Mouse (Mus musculus) brain, embryonic 18.5 days (tissue): ENCODE results near the gene Myocos.
A peak's percentile ranks its signal among the peaks of the same experiment; 100 is the strongest.
"Not testable (repeated sequence)": the region's sequence is repeated elsewhere in the genome, so short reads cannot be mapped to it uniquely, and the experiment has no call there.

ENCODE experiments used
- DNase-seq: peaks from one replicate; pipeline ENCODE4 v3.0.0-alpha.2; 2012; ENCODE audit warnings: low read depth, low spot score

The Myocos gene

DNA sequence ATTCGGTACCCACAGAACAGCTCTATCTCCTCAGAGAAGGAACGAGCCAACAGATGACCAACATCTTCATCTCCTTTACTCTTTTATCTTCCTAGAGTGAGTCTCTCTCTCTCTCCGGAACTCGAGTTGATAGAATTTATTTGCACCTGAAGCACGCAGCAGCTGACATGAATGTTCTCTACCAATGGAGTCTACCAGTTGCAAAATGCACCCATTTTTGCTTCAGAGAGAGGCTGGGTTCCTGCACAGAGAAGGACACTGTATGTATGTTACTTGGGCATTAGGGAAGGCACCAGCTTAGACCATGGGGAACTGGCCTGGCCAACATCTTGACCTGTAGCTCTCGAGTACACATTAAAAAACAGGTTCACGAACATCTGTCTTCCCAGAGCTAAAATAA is at the start of gene Myocos:
TSS of gene Myocos (minus strand) at position 101 of the 400 bp plus-strand sequence.
- DNase-seq, result no peak

DNA sequence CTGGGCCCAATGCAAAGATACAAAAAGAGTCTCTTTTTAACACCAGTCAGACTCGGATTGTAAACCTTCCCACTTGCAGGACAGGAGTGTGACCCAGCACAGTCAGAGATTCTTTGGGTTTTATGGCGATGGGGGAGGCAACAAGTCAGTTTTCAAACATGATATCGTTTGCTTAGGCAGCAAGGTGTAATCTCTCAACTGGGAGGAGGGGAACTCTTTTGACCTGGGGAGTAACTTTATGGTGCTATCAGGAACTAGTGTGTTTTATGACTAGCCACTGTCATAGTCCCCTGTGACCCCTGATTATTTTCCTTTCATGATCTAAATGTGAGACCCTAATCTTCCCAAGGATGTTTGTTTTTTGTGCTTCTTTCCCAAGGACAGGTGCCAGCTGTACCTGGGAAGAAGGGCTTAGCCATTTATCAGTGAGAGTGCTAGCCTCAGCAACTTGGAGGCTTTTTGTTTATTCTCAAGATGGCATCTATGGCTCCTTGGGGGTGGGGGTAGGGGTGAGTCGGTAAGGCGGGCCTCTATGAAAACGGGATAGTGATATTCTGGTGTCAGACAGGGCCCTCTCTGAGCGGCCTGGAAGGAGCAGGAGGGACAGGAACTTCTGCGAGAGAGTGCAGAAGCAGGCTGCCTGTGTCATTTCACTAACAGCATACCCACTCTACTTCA is 42.5 kb upstream of the Myocos start:
- no peak for DNase-seq

DNA sequence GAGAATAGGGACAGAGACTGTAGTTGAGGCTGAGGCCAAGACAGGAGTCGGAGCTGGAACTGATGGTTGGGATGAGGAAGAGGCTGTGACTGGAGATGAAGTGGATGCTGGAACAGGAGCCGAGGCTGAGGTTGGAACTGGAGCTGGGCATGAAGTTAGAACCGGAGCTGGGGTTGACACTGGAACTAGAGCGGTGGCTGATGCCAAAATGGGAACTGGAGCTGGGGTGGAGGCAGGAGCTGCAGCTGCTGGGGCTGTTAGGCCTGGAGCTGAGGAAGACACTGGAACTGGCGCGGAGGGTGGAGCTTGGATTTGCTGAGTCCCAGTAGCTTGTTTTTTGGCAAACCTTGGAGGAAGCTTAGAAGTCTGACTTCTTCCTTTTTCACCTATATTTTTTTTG is 39.8 kb upstream of the Myocos start:
- no peak for DNase-seq

- no peak for DNase-seq
Observed at GRCm38 (mm10) chr1:162693721-162694120, 35.7 kb upstream of the Myocos start.

DNA sequence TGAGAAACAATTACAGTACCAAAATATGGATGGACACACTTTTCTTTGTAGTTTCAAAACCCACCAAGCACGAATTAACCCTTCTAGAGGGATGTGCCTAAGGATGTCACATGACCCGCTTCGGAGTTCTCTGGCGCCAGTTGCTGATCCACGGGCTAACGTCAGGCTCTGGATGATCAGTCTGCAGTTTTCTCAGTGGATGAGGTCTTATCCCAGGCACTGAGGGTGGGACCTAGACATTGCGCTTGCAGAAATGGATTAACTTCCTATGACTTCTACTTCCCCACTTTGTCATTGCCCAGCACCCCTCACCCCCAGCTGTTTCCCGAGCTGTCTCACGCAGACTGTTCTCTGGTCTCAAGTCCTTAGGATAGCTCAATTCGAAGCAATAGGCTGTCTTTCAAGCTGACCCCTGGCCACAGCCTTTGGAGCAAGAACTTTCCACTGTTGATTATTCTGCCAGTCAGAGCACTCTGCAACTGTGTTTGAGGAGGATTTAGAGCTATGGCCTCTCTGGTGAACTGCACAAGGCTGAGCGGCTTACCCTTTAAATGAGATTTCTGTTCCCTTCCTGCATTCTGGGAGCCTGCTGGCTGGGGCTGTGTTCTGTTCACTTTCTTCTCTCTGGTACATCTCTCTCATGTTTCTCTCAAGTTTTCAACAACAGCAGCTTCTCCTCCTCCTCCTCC is 7.6 kb upstream of the Myocos start:
- no peak for DNase-seq

DNA sequence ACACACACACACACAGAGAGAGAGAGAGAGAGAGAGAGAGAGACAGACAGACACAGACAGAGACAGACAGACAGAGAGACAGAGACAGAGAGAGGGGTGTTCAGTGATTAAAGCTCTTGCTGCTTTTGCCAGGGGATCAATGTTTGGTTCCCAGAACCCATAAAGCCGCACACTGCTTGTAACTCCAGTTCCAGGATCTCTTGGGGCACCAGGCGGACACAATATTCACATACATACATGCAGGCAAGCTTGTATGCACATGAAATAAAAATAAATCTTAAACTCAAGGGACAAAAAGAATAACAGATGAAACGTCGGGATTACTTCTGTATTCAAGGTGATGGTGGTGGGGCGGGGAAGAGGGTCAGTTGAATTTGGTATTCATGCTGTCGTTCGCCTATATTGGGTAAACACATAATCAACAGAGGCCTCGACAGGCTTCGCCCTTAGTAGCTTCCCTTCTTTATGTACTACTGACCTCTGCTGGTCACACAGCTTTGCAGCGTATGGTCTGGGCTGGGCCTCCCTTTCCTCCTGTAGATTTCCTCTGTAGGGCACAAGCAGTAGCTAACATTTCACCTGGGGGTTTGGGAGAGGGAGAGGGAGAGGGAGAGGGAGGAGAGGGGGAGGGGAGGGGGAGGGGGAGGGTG is 6.9 kb upstream of the Myocos start:
- DNase-seq, result peak; percentile 51

DNA sequence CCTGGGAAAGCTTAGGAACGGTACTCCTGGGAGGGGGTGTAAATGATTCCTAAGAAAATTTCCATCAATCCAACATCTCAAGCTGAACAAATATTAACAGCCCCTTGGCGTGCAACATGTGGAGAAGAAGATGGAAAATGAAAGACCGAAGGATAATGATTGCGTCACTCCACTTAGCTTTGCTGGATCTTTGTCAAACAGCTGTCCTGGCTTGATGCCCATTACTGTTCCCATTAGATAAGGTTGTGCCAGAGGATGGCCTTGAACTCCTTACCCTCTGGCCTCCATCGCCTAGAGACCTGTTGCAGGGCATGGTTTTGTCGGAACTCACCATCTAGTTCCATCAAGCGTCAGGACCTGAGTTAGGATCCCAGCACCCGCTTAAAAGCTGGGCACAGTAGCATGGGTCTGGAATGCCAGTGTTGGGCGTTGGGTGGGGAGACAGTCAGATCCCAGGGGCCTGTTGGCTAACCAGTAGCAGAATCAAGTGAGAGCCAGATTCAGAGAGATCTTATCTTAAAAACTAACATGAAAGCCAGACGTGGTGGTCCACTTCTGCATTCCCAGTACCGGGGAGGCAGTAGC is 2.3 kb upstream of the Myocos start:
- no peak for DNase-seq

- no peak for DNase-seq
Observed at GRCm38 (mm10) chr1:162648416-162648815, 9.6 kb downstream of the Myocos start.

DNA sequence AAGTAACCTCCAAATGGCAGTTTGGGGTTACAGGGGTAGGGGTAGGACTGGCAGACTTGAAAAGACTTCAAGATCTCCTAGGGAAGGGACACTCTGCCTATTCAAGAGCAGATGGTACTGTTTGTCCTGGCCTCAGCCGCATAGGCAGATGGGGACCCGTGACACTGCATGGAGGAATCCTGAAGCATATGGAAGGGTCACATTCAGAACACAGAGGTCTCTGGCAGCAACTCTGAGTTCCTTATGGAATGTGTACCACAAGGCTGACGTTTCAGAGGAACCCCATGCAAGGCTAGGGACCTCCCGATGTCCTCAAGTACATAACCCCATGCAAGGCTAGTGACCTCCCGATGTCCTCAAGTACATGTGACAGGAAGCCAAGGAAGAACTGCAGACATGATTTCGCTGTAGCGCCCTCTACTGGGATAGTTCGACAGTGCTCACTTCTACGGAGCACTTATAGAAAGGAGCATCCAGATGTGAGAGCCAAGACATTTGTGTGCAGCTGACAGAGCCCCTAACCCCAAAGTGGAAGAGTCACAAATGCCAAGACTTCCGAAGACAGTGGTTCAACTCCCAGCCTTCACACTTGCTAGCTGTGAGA is 11.8 kb downstream of the Myocos start:
- no peak for DNase-seq

DNA sequence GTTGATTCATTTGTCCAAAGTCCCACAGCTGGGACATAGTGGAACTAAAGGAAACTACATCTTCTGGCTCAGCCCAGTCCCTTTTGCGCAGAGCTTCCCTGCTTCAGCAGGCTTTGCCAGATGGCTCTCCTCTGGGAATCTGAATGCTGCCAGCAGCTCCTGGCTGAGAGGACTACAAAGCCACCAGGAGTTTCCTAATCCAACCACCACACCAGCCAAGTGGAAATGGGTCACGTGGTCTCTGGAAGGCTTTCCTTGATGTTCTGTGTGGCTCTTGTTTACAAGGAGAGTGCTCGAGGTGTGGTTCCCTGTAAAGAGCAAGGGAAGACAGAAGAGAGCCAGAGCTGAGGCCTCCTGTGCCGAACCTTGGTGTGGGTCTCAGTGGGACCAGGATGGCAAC is 14.3 kb downstream of the Myocos start:
- peak; percentile 39 for DNase-seq

GRCm38 (mm10) chr1:162642591-162642990 is 15.4 kb downstream of the Myocos start:
- no peak for DNase-seq

GRCm38 (mm10) chr1:162639861-162640260 is 18.2 kb downstream of the Myocos start:
- no peak for DNase-seq

DNA sequence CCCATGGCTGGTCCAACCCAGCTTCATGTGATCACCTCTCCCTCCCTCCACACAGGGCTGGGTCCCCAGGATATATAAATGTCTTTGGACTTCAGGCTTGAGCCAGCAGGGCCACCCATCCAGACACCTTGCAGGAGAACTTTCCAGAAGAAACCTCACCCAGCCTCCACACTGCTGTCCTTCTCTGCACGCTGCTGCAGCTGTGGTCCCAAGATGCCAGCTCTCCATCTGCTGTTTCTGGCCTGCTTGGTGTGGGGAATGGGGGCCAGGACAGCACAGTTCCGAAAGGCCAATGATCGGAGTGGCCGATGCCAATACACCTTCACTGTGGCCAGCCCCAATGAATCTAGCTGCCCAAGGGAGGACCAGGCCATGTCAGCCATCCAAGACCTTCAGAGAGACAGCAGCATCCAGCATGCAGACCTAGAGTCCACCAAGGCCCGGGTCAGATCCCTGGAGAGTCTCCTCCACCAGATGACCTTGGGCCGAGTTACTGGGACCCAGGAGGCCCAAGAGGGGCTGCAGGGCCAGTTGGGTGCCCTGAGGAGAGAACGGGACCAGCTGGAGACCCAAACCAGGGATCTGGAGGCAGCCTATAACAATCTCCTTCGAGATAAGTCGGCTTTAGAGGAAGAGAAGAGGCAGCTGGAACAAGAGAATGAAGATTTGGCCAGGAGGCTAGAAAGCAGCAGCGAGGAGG is 18.8 kb downstream of the Myocos start, which contains the start of gene Myoc:
TSS of gene Myoc (plus strand) at position 105 of the 700 bp plus-strand sequence.
- DNase-seq, result no peak

DNA sequence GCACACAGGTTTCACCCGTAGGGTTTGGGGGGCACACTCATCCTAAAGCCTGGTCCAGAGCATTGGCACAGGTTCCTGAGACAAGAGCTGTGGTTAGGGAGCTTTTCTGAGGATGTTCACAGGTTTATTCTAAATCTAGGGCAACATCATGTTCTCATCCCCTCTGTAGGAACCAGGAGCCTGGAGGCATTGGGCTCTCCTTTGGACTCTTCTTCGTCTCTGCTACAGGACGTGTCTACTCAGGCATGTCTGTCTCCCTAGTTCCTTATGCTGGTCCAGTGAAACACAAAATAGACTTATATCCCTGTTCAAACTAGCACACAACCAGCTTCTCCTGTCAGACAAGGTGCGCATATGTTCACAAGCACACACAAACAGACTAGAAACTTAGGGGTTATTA is 19.5 kb downstream of the Myocos start:
- no peak for DNase-seq

DNA sequence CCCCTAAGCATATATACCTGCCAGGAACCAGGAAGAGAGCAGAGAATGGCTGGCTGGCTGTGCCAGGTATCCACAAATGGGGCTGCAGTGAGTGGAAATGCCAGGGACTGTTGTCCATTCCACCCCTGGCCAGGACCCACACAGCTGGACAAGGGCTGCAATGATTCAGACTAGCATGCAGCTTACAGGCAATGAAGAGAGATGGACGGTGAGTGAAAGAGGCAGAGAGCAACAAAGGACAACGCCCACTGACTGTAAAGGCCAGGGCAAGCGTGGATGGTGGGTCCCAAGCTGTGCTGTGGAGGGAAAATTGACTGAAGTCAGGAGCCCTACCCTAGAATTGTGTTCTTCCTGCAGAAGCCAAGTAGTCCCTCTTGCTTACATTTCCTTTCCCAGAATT is 21.5 kb downstream of the Myocos start:
- DNase-seq, result no peak

GRCm38 (mm10) chr1:162635291-162635931 is 22.6 kb downstream of the Myocos start:
- DNase-seq, result not testable (repeated sequence)

GRCm38 (mm10) chr1:162628326-162628725 is 29.7 kb downstream of the Myocos start:
- not testable (repeated sequence) for DNase-seq

DNA sequence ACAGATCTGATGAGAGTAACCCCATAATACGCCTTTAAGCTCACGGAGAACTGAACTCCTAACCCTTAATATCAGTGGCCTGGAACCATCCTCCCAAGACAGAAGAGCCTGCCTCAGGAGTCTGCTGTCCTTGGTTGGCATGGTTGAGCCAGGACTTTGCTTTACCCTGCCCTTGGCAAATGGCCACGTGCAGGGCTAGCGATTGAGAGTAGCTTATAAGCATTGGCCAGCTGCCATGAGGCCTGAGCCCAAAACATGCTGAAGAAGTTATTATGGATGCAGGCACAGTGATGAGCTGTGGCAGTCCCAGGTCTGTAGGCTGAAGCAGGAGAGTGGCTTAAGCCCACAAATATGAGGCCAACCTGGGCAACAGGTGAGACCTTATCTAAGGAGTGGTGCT is 30.2 kb downstream of the Myocos start:
- not testable (repeated sequence) for DNase-seq

GRCm38 (mm10) chr1:162625229-162625628 is 32.8 kb downstream of the Myocos start:
- no peak for DNase-seq

- DNase-seq, result no peak
Observed at GRCm38 (mm10) chr1:162623895-162624294, 34.1 kb downstream of the Myocos start.

DNA sequence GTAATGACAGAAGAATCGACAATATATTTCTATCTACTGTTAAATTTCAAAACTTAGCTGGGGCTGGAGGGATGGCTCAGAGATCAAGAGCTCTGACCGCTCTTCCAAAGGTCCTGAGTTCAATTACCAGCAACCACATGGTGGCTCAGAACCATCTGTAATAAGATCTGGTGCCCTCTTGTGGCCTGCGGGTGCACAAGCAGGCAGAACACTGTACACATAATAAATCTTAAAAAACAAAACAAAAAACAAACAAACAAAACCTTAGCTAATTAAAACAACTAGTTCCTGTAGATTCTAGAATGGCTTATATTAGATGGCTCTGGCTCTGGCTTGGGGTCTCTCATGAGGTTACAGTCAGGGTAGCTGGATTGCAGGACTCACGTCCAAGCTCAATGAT is 37.5 kb downstream of the Myocos start:
- DNase-seq, result no peak
